Mouse (Mus musculus): Measurements from ENCODE around the gene Gm10974. TPM values are rescaled to one million over a fixed set of nuclear protein-coding genes. Genes with fewer than 3 reads are reported as not detected.

The Gm10974 gene
- total and polyA plus RNA-seq, 2 experiments: not detected

DNA sequence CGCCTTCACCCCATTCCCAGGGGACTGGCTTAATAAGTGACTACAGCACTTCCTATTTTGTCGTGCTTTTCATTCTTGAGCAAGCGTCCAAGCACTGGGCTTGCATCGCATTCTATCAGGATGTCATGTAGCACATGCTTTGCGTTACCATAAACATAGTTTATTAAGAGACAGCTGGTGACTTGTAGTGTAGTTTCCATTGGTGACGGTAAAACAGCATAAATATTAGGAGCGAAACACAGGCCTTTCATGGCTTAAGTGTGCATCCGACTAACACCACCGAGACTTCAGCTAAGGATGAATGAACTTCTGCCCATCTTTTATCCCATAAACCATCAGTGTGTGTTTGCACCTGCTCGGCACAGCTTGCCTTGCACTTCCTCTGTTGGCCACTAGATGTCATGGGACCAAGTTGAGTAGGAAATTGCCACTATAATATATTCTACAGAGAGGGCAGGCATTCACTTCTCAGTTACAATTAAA is 68.8 kb downstream of the Gm10974 start:
- WGBS: 40% methylated on average over 10 of the region's 10 CpGs

More for the DNA sequence above, 68.8 kb downstream of the Gm10974 start:
- Histone ChIP-seq H3K27me3 (ENCODE audit: control insufficient read depth, insufficient read depth, low read length) (no peaks in the 10 kb centered on the region), H3K4me1 (ENCODE audit: control insufficient read depth, insufficient read depth, low read length) (no peaks in the 10 kb centered on the region), H3K79me2 (ENCODE audit: control insufficient read depth, insufficient read depth, low read length) (no peaks in the 10 kb centered on the region), H3K27ac (replicated peaks; ENCODE audit: insufficient read depth, low read depth, low read length) (no peak overlapping the region), H3K4me3 (ENCODE audit: insufficient read depth, low read depth, low read length) (no peak overlapping the region), H3K36me3 (ENCODE audit: control insufficient read depth, insufficient read depth, low read length) (no peaks in the 10 kb centered on the region), H3K9ac (ENCODE audit: low read depth, low read length) (no peak overlapping the region)
- DNase-seq (ENCODE audit: extremely low read depth, low read depth, low spot score): peak; percentile 26
- TF ChIP-seq CTCF (IDR thresholded peaks at IDR 0.05; ENCODE audit: low read depth, low read length): peak; percentile 83
- TF ChIP-seq POLR2A (IDR thresholded peaks at IDR 0.05; ENCODE audit: extremely low read depth, insufficient read depth, low read length): no peak

Other genes with a start within 250 kb of the Gm10974 start
- gene Lrrk1, start 22.4 kb downstream of the Gm10974 start, total RNA-seq (2014; rRNA removed): 7.4 and 7.8 TPM in 2 replicates
- gene Lrrk1, start 22.4 kb downstream of the Gm10974 start, polyA plus RNA-seq (2012; rRNA removed): 10.4 and 15.0 TPM in 2 replicates
- 0.40 and 0.65 TPM in 2 replicates for gene Aldh1a3, start 61.6 kb downstream of the Gm10974 start, total RNA-seq (2014; rRNA removed)
- gene Aldh1a3, start 61.6 kb downstream of the Gm10974 start, polyA plus RNA-seq (2012; rRNA removed): 0.17 TPM in 1 of 2 replicates, not detected in the other